Mouse (Mus musculus): ENCODE results near the gene Ccnk. TPM values are rescaled to one million over a fixed set of nuclear protein-coding genes. Genes with fewer than 3 reads are reported as not detected.

The Ccnk gene
- polyA plus RNA-seq, 1 experiment = 29.1 TPM

DNA sequence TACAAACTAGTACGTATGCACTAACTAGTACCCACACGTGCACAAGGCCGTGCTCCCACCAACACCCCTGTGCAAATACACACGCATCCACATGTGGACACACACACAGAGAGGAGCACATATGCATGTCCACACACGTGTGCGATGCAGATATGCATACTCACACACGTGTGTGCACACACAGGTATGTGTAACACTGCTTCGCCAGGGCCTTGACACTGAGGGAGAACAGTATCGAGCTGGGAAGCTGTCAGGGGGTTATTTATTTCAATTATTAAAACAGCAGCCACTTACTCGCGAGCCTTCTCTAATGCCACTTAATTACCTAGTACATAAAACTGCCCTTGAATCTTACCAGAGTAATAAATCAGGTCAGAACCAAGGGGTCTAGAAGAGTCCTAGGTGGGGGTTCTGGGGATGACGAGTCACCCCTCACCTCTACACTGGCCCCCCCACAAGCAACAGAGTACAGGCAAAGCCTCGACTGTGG is 61.1 kb downstream of the Ccnk start:
- TF ChIP-seq REST (IDR thresholded peaks at IDR 0.05; ENCODE audit: insufficient read depth, insufficient read length) (no peak), E2F4 (IDR thresholded peaks at IDR 0.05; ENCODE audit: insufficient read depth) (no peak), MYOD1 (IDR thresholded peaks at IDR 0.05; ENCODE audit: control insufficient read depth in 1 of 3, insufficient read length in 2 of 3, low read depth in 2 of 3) (no peak), MYOG (IDR thresholded peaks at IDR 0.05; ENCODE audit: control insufficient read depth in 1 of 3, insufficient read depth in 1 of 3, insufficient read length in 2 of 3, low read depth in 2 of 3) (no peak), POLR2AphosphoS2 (IDR thresholded peaks at IDR 0.05; ENCODE audit: insufficient read length, low read depth) (no peak), SRF (IDR thresholded peaks at IDR 0.05; ENCODE audit: control insufficient read depth, insufficient read length, low read depth) (no peak), MAX (IDR thresholded peaks at IDR 0.05; ENCODE audit: low read depth) (no peak), TCF3 (IDR thresholded peaks at IDR 0.05; ENCODE audit: insufficient read length, low read depth) (no peak), TCF12 (IDR thresholded peaks at IDR 0.05; ENCODE audit: insufficient read depth, poor library complexity, severe bottlenecking) (no peak), USF1 (IDR thresholded peaks at IDR 0.05; ENCODE audit: low read depth) (no peak), CEBPB (IDR thresholded peaks at IDR 0.05; ENCODE audit: insufficient read depth, poor library complexity, severe bottlenecking) (no peak), POLR2A (IDR thresholded peaks at IDR 0.05; ENCODE audit: insufficient read length, low read depth) (no peak)
- Histone ChIP-seq H3ac (ENCODE audit: control insufficient read depth, insufficient read length) (no peak overlapping the region), H3K4me2 (ENCODE audit: low read depth) (no peak overlapping the region), H3K36me3 (ENCODE audit: control insufficient read depth, insufficient read depth) (no peaks in the 10 kb centered on the region), H3K79me2 (ENCODE audit: control insufficient read depth, insufficient read depth) (no peaks in the 10 kb centered on the region), H3K27me3 (ENCODE audit: control insufficient read depth, insufficient read depth, insufficient read length) (peaks cover 6% of the 10 kb centered on the region), H3K4me3 (no peak overlapping the region)

- H3K4me2 ChIP-seq (ENCODE audit: low read depth) = no peak overlapping the region
- TF ChIP-seq MAX (IDR thresholded peaks at IDR 0.05; ENCODE audit: low read depth) (no peak), POLR2AphosphoS2 (IDR thresholded peaks at IDR 0.05; ENCODE audit: insufficient read length, low read depth) (no peak), TCF12 (IDR thresholded peaks at IDR 0.05; ENCODE audit: insufficient read depth, poor library complexity, severe bottlenecking) (no peak), MYOD1 (IDR thresholded peaks at IDR 0.05; ENCODE audit: control insufficient read depth in 1 of 3, insufficient read length in 2 of 3, low read depth in 2 of 3) (peak in 2 of 3 experiments; percentile 78 to 82), POLR2A (IDR thresholded peaks at IDR 0.05; ENCODE audit: insufficient read length, low read depth) (no peak), MYOG (IDR thresholded peaks at IDR 0.05; ENCODE audit: control insufficient read depth in 1 of 3, insufficient read depth in 1 of 3, insufficient read length in 2 of 3, low read depth in 2 of 3) (peak in 2 of 3 experiments; percentile 67 to 71), REST (IDR thresholded peaks at IDR 0.05; ENCODE audit: insufficient read depth, insufficient read length) (no peak), TCF3 (IDR thresholded peaks at IDR 0.05; ENCODE audit: insufficient read length, low read depth) (no peak), USF1 (IDR thresholded peaks at IDR 0.05; ENCODE audit: low read depth) (no peak), E2F4 (IDR thresholded peaks at IDR 0.05; ENCODE audit: insufficient read depth) (no peak), SRF (IDR thresholded peaks at IDR 0.05; ENCODE audit: control insufficient read depth, insufficient read length, low read depth) (no peak), CEBPB (IDR thresholded peaks at IDR 0.05; ENCODE audit: insufficient read depth, poor library complexity, severe bottlenecking) (no peak)
These were observed 61.7 kb downstream of the Ccnk start for GRCm38 (mm10) chr12:108240953-108241588.

DNA sequence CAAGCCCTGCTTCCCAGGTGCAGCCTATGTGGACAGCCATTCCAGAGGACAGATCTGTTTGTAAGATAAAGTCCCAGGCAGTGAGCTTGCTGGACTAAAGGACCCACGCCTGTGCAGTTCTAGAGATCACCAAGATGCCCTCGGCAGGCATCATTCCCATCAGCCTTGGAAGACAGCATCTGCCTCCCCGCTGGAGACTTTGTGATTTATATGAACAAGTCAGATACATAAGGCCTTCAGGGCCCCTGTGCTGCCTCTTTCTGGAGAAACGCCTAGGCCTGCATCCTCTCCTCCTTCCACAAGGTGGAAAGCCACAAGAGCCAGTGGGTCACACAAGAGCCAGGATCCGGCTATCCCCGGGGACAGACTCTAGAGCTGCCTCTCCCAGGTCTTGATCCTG is 62.2 kb downstream of the Ccnk start:
- Histone ChIP-seq H3K79me2 (ENCODE audit: control insufficient read depth, insufficient read depth) (no peaks in the 10 kb centered on the region), H3ac (ENCODE audit: control insufficient read depth, insufficient read length) (no peak overlapping the region), H3K36me3 (ENCODE audit: control insufficient read depth, insufficient read depth) (no peaks in the 10 kb centered on the region), H3K4me3 (no peak overlapping the region), H3K4me2 (ENCODE audit: low read depth) (no peak overlapping the region), H3K27me3 (ENCODE audit: control insufficient read depth, insufficient read depth, insufficient read length) (peaks cover 6% of the 10 kb centered on the region)
- TF ChIP-seq POLR2AphosphoS2 (IDR thresholded peaks at IDR 0.05; ENCODE audit: insufficient read length, low read depth) (no peak), SRF (IDR thresholded peaks at IDR 0.05; ENCODE audit: control insufficient read depth, insufficient read length, low read depth) (no peak), MAX (IDR thresholded peaks at IDR 0.05; ENCODE audit: low read depth) (no peak), MYOD1 (IDR thresholded peaks at IDR 0.05; ENCODE audit: control insufficient read depth in 1 of 3, insufficient read length in 2 of 3, low read depth in 2 of 3) (no peak), CEBPB (IDR thresholded peaks at IDR 0.05; ENCODE audit: insufficient read depth, poor library complexity, severe bottlenecking) (no peak), TCF12 (IDR thresholded peaks at IDR 0.05; ENCODE audit: insufficient read depth, poor library complexity, severe bottlenecking) (no peak), TCF3 (IDR thresholded peaks at IDR 0.05; ENCODE audit: insufficient read length, low read depth) (no peak), MYOG (IDR thresholded peaks at IDR 0.05; ENCODE audit: control insufficient read depth in 1 of 3, insufficient read depth in 1 of 3, insufficient read length in 2 of 3, low read depth in 2 of 3) (no peak), REST (IDR thresholded peaks at IDR 0.05; ENCODE audit: insufficient read depth, insufficient read length) (no peak)

More at GRCm38 (mm10) chr12:108240953-108241588, 61.7 kb downstream of the Ccnk start:
- Histone ChIP-seq H3K27me3 (ENCODE audit: control insufficient read depth, insufficient read depth, insufficient read length) (peaks cover 6% of the 10 kb centered on the region), H3K36me3 (ENCODE audit: control insufficient read depth, insufficient read depth) (no peaks in the 10 kb centered on the region), H3ac (ENCODE audit: control insufficient read depth, insufficient read length) (no peak overlapping the region), H3K79me2 (ENCODE audit: control insufficient read depth, insufficient read depth) (no peaks in the 10 kb centered on the region), H3K4me3 (no peak overlapping the region)

DNA sequence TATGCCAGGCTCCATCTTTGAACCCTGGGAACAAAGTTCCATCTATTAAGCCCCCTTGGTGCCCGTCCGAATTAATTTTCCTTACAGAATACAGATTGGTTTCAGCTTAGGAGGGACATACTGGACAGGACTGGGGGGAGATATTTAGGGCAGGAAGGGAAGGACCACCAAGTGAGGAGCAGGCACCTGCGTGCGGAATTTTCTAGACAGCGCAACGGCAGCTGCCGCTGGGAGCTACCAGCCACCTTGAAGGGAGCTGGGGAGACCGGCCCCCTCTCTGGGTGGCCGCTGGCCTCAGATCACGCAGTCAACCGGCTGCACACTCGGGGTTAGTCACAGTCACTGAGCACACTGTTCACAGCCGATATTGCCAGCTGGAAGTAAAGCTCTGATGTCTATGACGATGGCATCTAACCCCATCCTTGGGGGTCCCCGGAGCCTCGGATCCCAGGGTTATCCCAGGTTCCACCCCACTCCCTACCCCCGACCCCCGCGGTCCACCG is 62.9 kb downstream of the Ccnk start:
- Histone ChIP-seq H3K27me3 (ENCODE audit: control insufficient read depth, insufficient read depth, insufficient read length) (peaks cover 6% of the 10 kb centered on the region), H3K4me3 (no peak overlapping the region), H3K36me3 (ENCODE audit: control insufficient read depth, insufficient read depth) (no peaks in the 10 kb centered on the region), H3K79me2 (ENCODE audit: control insufficient read depth, insufficient read depth) (no peaks in the 10 kb centered on the region), H3ac (ENCODE audit: control insufficient read depth, insufficient read length) (no peak overlapping the region), H3K4me2 (ENCODE audit: low read depth) (no peak overlapping the region)
- TF ChIP-seq POLR2A (IDR thresholded peaks at IDR 0.05; ENCODE audit: insufficient read length, low read depth) = no peak
- no peak for TF ChIP-seq TCF3 (IDR thresholded peaks at IDR 0.05; ENCODE audit: insufficient read length, low read depth)
- no peak for TF ChIP-seq CEBPB (IDR thresholded peaks at IDR 0.05; ENCODE audit: insufficient read depth, poor library complexity, severe bottlenecking)

Data from myocyte (in vitro differentiated cells).